Mouse (Mus musculus) right cerebral cortex, adult 2 months (tissue): ENCODE measurements around the gene Eps8.

Experiments used
- DNase-seq, 2 experiments: peaks; one replicate each; pipeline ENCODE4 v3.0.0; 2021 to 2022; ENCODE audit warnings: low spot score in 2 of 2

Gene Eps8

DNA sequence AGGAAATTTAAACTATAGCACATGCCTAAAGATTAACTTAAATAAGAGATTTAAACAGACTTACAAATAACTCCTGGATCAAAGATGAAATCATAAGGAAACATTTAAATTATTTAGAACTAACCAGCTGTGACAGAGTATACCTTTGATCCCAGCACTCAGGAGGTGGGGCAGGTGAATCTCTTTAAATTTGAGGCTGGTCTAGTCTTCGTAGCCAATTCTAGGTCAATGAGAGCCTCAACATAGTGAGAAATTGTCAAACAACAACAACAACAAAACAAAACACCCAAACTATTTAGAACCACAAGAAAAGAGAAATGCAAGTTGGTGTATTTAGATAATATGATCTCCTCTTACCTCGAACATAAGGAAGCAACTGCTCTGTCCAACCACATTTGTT, at the start of gene Eps8:
Eps8 (minus strand) TSS at position 101 of the 400 bp plus-strand sequence.
- no peak for DNase-seq

GRCm38 (mm10) chr6:137703431-137703830, 48.8 kb upstream of the Eps8 start:
- DNase-seq, result no peak

GRCm38 (mm10) chr6:137702918-137703317, 48.2 kb upstream of the Eps8 start:
- DNase-seq, result no peak

- DNase-seq, result no peak
These were observed 47.5 kb upstream of the Eps8 start for GRCm38 (mm10) chr6:137702186-137702585.

DNA sequence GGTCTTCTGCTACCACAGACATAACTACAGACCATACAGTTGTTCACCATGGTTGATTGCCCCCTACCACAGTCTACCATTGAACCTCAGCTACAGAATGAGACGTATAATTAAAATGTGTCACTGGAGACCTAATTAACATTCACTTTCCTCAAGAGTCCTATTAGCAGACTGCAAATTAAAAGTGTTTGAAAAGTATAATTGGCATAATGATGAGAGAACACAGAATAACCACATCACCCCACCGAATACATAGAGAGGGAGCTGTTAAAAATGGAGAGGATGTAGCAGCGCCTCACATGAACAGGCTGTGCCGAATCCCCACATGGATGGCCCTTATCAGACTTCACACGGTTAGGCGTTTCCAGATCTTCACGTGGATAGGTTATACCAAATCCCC, 44.8 kb upstream of the Eps8 start:
- DNase-seq, result no peak

DNA sequence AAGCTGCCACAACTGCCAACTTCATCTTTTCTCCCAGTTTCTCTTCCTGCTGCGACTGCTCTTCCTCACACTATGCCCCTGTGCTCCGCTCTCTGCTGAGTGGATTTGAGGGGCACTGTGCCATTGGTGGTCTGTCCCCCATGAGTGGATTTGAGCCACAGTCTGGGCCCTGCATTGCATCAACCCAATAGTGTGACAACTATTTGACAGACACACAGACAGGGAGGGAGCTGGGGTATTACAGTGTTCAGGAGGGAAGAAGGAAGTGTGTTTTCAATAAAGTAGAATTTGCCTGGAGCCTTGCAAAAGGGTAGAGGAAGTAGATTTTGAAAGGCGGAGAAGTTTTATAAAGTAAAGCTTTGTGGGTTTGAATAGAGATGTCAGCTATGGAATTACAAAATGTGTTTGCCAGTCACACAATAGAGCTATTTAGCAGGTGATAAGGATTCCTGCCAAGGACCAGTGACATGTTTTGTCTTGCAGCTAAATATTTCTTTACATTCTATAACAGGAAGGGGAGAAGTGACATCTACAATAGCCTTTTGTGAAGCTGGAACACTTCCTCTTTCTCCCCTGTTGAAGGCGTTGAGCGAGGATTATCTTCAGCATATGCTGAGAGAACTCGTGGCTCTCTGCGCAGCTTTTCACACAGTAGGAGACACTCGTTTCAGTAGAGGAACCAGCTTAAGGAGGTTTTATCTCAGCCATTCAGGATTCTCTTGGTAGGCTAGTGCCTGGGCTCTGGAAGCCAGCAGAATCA, 41.9 kb upstream of the Eps8 start:
- no peak for DNase-seq

DNA sequence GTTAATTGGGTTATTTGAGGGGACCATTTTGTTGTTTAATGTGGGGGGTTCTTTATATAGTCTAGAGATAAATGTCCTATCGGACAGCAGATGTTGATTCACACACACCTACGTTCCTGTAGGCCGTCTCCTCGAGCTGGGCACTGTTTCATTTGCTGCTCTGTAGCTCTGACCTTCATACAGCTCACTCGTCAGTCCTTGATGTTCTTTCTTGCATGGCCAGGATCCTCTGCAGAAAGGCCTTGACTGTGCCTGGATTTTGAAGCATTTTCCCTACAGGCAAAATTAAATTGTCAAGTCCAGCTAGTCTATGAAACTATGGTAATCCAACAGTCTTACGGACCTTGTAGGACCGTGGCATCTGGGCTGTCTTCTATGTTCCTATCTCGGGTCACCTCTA, 40.4 kb upstream of the Eps8 start:
- DNase-seq, result no peak

DNA sequence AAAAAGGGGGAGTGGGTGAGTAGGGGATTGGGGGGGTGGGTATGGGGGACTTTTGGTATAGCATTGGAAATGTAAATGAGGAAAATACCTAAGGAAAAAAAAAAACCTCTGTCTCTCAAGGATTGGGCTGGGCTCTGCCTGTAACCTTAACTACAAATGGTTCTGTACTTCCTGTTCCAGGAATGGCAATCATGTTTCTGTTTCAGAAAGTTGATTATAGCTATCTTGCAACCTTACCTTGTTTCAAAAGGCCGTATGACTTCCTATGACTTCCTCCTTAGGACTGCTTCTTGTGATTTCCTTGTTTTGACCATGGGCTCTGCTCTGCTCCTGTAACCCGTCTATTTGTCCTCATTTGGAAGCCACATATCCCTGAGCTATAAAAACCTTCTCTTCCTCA, 39.6 kb upstream of the Eps8 start:
- no peak for DNase-seq

DNA sequence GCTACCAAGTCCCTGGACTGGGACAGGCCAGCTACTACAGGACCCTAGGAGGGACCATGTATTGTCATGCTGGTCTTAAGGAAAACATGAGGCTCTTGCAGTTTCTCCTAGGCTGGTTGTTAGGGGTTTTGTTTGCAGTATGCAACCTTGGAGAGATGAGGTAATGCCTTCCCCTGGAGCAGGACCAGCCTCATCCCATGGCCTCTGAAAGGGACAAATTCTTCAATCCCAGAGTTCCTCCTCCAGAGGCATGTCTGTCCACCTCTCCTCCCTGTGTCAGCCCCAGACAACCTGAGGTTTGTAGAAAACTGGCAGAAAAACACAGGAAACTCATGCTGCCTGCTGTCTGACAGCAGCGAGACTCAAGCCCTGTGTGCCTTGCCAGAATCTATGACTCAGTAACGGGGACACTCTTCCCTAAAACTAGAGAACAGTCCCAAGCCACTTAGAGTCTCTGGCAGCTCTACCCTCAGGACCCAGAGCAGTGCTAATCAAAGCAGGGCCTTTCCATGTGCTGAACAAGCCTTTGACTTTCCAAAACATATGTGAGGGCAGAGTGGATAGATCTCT, 36.0 kb upstream of the Eps8 start:
- DNase-seq, result no peak

- no peak for DNase-seq
These were observed 33.9 kb upstream of the Eps8 start for GRCm38 (mm10) chr6:137688506-137689105.

GRCm38 (mm10) chr6:137688079-137688478, 33.4 kb upstream of the Eps8 start:
- no peak for DNase-seq

DNA sequence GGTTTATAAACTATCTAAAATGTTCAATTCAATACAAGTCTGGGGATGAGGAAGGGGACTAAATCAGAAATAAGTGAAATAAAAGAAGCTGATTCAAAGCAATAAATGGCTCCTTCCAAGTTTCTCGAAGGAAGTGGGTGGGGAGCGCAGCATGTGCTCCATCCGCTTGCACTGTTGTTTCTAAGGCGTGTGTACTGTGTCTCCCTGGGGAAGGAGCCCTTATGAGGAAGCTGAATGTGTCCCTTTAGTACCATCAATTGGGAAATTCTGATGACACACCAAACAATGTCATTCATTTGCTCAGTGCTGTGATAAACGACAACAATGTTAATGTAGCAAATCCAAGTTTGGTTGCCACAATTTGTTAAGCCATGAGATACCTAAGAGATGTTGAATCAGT, 33.0 kb upstream of the Eps8 start:
- DNase-seq, result no peak

GRCm38 (mm10) chr6:137682629-137683028, 28.0 kb upstream of the Eps8 start:
- DNase-seq, result no peak

DNA sequence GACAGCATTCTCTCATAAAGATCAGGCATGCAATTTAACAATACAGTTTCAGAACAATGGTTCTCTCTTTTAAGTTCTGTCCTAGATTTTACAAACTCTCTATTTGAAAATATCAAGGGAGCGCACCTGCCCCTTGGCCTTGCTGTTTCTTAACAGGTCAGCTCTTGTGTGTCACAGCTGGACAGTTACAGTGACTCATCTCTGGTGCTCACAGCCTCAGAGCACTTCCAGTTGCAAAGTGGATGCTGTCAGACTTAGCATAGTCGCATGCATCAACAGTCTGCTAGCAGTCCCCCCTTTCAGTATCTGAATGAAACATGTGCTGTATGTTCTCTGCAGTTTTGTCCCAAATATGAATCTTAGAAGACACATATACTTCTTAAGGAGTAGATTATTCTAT, 26.3 kb upstream of the Eps8 start:
- no peak for DNase-seq

- DNase-seq, result no peak
These were observed 21.9 kb upstream of the Eps8 start for GRCm38 (mm10) chr6:137676581-137676980.

DNA sequence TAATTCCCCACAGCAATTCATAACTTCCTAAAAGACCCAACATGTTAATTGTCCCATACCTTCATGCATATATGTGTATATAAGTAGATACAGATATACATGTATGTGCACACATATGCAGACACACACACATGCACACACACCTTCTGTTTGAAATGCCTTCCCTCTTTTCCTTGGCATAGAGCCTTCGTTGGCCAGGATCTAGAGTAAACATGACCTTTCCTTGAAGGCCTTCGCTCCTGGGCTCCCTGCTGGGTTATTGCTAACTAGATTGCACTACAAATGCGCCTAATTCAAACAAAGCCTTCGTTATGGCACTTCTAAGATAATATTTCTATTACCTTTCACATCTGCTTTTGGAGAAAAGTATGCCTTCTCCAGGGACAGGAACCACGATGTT, 20.9 kb upstream of the Eps8 start:
- no peak for DNase-seq

DNA sequence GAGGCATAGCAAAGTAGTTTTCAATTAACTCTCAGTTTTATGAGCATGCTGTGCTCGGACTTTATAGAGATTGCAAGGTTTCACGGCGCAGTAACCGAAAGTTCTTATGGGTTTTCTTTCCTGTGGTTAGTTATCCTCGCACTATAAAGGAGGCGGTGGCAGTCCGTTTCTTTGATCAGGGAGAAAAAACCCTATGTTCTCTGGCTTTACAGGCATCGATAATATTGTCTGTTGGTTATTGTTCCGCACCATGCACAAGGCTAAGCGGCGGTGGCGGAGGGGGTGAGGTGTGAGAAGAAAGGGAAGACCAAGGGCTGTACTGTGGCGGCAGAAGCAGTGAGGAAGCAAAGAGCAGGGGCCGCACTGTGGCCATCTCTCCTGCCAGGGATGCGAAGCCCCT, 18.6 kb upstream of the Eps8 start:
- no peak for DNase-seq

GRCm38 (mm10) chr6:137671561-137671960, 16.9 kb upstream of the Eps8 start:
- DNase-seq, result no peak

DNA sequence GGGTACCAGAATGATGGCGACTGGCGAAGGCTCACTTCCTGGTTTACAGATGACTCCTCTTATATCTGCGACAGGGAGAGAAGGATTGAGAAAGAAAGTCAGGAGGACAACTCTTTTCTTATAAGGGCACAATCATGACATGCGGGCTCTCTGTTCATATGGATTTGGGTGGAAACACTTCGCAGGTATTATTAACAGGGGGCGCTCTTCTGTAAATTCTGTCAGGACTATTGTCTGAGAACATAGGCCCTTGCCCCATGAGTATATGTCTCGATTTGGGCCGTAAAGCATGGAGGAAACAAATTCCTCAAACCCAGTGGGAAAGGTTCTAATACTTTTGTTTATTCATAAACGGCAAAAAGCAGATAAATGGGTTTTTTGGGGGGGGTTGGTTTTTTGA, 16.1 kb upstream of the Eps8 start:
- DNase-seq, result no peak

DNA sequence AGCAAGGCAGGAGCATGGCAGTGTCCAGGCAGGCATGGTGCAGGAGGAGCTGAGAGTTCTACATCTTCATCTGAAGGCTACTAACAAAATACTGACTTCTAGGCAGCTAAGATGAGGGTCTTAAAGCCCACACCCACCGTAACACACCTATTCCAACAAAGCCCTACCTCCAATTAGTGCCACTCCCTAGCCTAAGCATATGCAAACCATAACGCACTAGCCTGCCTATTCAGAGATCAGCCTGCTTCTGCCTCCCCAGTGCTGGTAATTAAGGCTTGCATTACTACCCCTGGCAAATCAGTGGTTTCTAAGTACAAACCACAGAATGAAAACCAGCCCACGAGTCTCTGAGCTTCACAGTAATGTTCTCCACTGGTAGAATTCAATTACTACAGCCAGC, 15.2 kb upstream of the Eps8 start:
- no peak for DNase-seq

- DNase-seq, result no peak
These were observed 14.8 kb upstream of the Eps8 start for GRCm38 (mm10) chr6:137669433-137669832.

GRCm38 (mm10) chr6:137668331-137668730, 13.7 kb upstream of the Eps8 start:
- no peak for DNase-seq

- DNase-seq, result no peak
These were observed 13.0 kb upstream of the Eps8 start for GRCm38 (mm10) chr6:137667665-137668064.
